Mouse (Mus musculus) embryonic facial prominence, embryonic 13.5 days (tissue): ENCODE measurements at regions not wholly inside any gene's neighbourhood (a gene's known extent, or its start where the extent isn't known, plus 50 kb on each side); places are given as distances from the start of the nearest gene placed in this dataset.

Source experiments
- ATAC-seq: fragments of 200-750 bp; cut with Nextera tagmentation; 2 replicates; pipeline ENCODE4 v1.8.0; 2017; ENCODE audit warnings: low read depth; ENCODE audit not compliant: insufficient number of reproducible peaks, insufficient read depth, low FRiP score, low TSS enrichment
- H3K27ac ChIP-seq: fragments of 300-500 bp; sonication (generic); 2 replicates; pipeline ENCODE4 v1.5.1; 2015; ENCODE audit warnings: moderate library complexity, mild to moderate bottlenecking, inconsistent platforms
- H3K27me3 ChIP-seq: fragments of 300-500 bp; sonication (generic); 2 replicates; pipeline ENCODE4 v1.6.1; 2015; ENCODE audit warnings: mild to moderate bottlenecking, inconsistent platforms
- H3K36me3 ChIP-seq: fragments of 300-500 bp; sonication (generic); 2 replicates; pipeline ENCODE4 v1.6.1; 2015; ENCODE audit warnings: mild to moderate bottlenecking, inconsistent platforms
- H3K4me1 ChIP-seq: fragments of 300-500 bp; sonication (generic); 2 replicates; pipeline ENCODE4 v1.6.1; 2015; ENCODE audit warnings: inconsistent platforms
- H3K4me2 ChIP-seq: fragments of 300-500 bp; sonication (generic); 2 replicates; pipeline ENCODE4 v1.6.1; 2015; ENCODE audit warnings: moderate library complexity, mild to moderate bottlenecking, inconsistent platforms
- H3K4me3 ChIP-seq: fragments of 300-500 bp; sonication (generic); 2 replicates; pipeline ENCODE4 v1.5.1; 2015; ENCODE audit warnings: mild to moderate bottlenecking, inconsistent platforms
- H3K9ac ChIP-seq: fragments of 300-500 bp; sonication (generic); 2 replicates; pipeline ENCODE4 v1.6.1; 2015; ENCODE audit warnings: mild to moderate bottlenecking, inconsistent platforms
- H3K9me3 ChIP-seq: fragments of 300-500 bp; sonication (generic); 2 replicates; pipeline ENCODE4 v1.6.1; 2016; ENCODE audit warnings: inconsistent platforms
- WGBS: fragments of 180-500 bp; shearing (Covaris S2); methylation state at CpG from one replicate; pipeline ENCODE4 v1.1.7; 2015; ENCODE audit warnings: mixed read lengths; 5-methylcytosine and 5-hydroxymethylcytosine counted together

- Histone ChIP-seq H3K9ac (no peak overlapping the region), H3K27ac (no peak overlapping the region), H3K27me3 (peaks cover 17% of the 10 kb centered on the region), H3K4me2 (no peak overlapping the region), H3K4me1 (peaks cover 6% of the 10 kb centered on the region; the same call in 1 of the 2 replicates), H3K9me3 (no peaks in the 10 kb centered on the region), H3K4me3 (no peak overlapping the region), H3K36me3 (no peaks in the 10 kb centered on the region)
- no peak for ATAC-seq
- 74% methylated on average over 9 of the region's 9 CpGs for WGBS
These were observed 55.7 kb upstream of the Eef2kmt start for GRCm38 (mm10) chr16:5311456-5311855.

GRCm38 (mm10) chr16:5310736-5311135 lies 55.0 kb upstream of the Eef2kmt start:
- no peak for ATAC-seq
- Histone ChIP-seq H3K36me3 (no peaks in the 10 kb centered on the region), H3K27ac (no peak overlapping the region), H3K9ac (no peak overlapping the region), H3K9me3 (no peaks in the 10 kb centered on the region), H3K4me2 (no peak overlapping the region), H3K27me3 (peaks cover 17% of the 10 kb centered on the region), H3K4me3 (no peak overlapping the region), H3K4me1 (peaks cover 6% of the 10 kb centered on the region; the same call in 1 of the 2 replicates)
- WGBS = 88% methylated on average over 10 of the region's 10 CpGs

- ATAC-seq = no peak
- Histone ChIP-seq H3K36me3 (no peaks in the 10 kb centered on the region), H3K4me3 (no peak overlapping the region), H3K4me2 (no peak overlapping the region), H3K27me3 (peaks cover 17% of the 10 kb centered on the region), H3K9ac (no peak overlapping the region), H3K4me1 (peaks cover 6% of the 10 kb centered on the region; the same call in 1 of the 2 replicates), H3K27ac (no peak overlapping the region), H3K9me3 (no peaks in the 10 kb centered on the region)
- 78% methylated on average over 7 of the region's 7 CpGs for WGBS
These were observed 52.0 kb upstream of the Eef2kmt start for GRCm38 (mm10) chr16:5307761-5308160.

- peak overlapping the region; percentile 75 for H3K9ac ChIP-seq
- peaks cover 6% of the 10 kb centered on the region; the same call in 1 of the 2 replicates for H3K4me1 ChIP-seq
- 68% methylated on average over 7 of the region's 7 CpGs for WGBS
- no peak overlapping the region for H3K27ac ChIP-seq
- 0 out of 2 replicates have a peak, but pooled peaks have one; percentile 2 for ATAC-seq
- H3K36me3 ChIP-seq = no peaks in the 10 kb centered on the region
- H3K4me2 ChIP-seq = peak overlapping the region; percentile 92
- H3K4me3 ChIP-seq = peak overlapping the region; percentile 45
- no peaks in the 10 kb centered on the region for H3K9me3 ChIP-seq
- H3K27me3 ChIP-seq = peaks cover 17% of the 10 kb centered on the region
These were observed 51.4 kb upstream of the Eef2kmt start for GRCm38 (mm10) chr16:5307249-5307605.

GRCm38 (mm10) chr16:5306588-5307248 lies 50.9 kb upstream of the Eef2kmt start:
- Histone ChIP-seq H3K4me2 (peak overlapping the region; percentile 92), H3K4me1 (peaks cover 6% of the 10 kb centered on the region; the same call in 1 of the 2 replicates), H3K9ac (peak overlapping the region; percentile 75), H3K9me3 (no peaks in the 10 kb centered on the region), H3K27ac (no peak overlapping the region), H3K4me3 (peak overlapping the region; percentile 45), H3K36me3 (no peaks in the 10 kb centered on the region), H3K27me3 (peaks cover 17% of the 10 kb centered on the region)
- WGBS = 1% methylated on average over 36 of the region's 36 CpGs
- peak; percentile 73 for ATAC-seq
